8 mouse cellular contexts compared by ENCODE assay signal in genomic region chr3:104675258-104675851, GRCm38 (mm10). TPM values are rescaled to one million over a fixed set of nuclear protein-coding genes. Genes with fewer than 3 reads are reported as not detected.
A peak's percentile ranks its signal among the peaks of the same experiment; 100 is the strongest.
DNase-seq lines count a peak whose midpoint lies in the region; ATAC-seq and TF ChIP-seq lines count a peak whose summit lies in the region.

No protein-coding gene starts in this region.

- POLR2A ChIA-PET in Patski (lab: Charles Lee), result interaction anchor here (0.9 to 2.4 kb wide), 10 partner anchors 9 to 203 kb away, joined by 3 to 24 read pairs (median 4); partner anchors contain the start of genes Lrig2 and Slc16a1

- TF ChIP-seq CTCF in Patski (IDR thresholded peaks at IDR 0.05), result no peak

- H3K4me2 ChIP-seq in hindbrain, embryonic 12.5 days (replicated peaks), result peak overlapping the region; percentile 68

- DNase-seq in Patski (ENCODE audit: low read depth, low spot score), result peak; percentile 75
- DNase-seq in cerebellum, adult 9-11 months, result peak; percentile 81
- DNase-seq in left cerebral cortex, adult 11 months (ENCODE audit: low spot score), result peak; percentile 57
- peak; percentile 85 for DNase-seq in lung, postnatal 36 days
- DNase-seq in retina, postnatal 1 day, result peak; percentile 83
- peak; percentile 88 for DNase-seq in thymus, postnatal 4 days

- H3K36me3 ChIP-seq in hindbrain, embryonic 12.5 days, result no peaks in the 10 kb centered on the region

- ATAC-seq in Patski, result peak; percentile 51
- peak; percentile 76 for ATAC-seq in frontal cortex, adult (ENCODE audit: low TSS enrichment)
- peak; percentile 87 for ATAC-seq in hindbrain, embryonic 12.5 days (ENCODE audit: low FRiP score)

- 5% methylated on average over 23 of the region's 23 CpGs for WGBS in hindbrain, embryonic 12.5 days

- H3K27ac ChIP-seq in hindbrain, embryonic 12.5 days, result no peak overlapping the region

- 0 out of 2 replicates have a peak, but pooled peaks cover 5% of the 10 kb centered on the region for H3K9me3 ChIP-seq in hindbrain, embryonic 12.5 days (replicated peaks)

- peak overlapping the region; percentile 49; the same call in 1 of the 2 replicates for H3K9ac ChIP-seq in hindbrain, embryonic 12.5 days

- peaks cover 20% of the 10 kb centered on the region for H3K4me1 ChIP-seq in hindbrain, embryonic 12.5 days

- CTCF ChIA-PET in Patski (lab: Charles Lee), result interaction anchor here (0.8 to 7.5 kb wide), 32 partner anchors 11 to 182 kb away, joined by 3 to 91 read pairs (median 6); partner anchors contain the start of gene Lrig2

- H3K27me3 ChIP-seq in Patski, result no peaks in the 10 kb centered on the region
- H3K27me3 ChIP-seq in hindbrain, embryonic 12.5 days, result no peaks in the 10 kb centered on the region

- in situ Hi-C loops in Patski (cut with MboI; ENCODE audit: low pct_unique_long_range_greater_than_20kb), result loop anchor here (5.0 to 25.0 kb wide), 3 partner anchors 33 to 563 kb away; partner anchors contain the start of gene Lrig2

- H3K4me3 ChIP-seq in hindbrain, embryonic 12.5 days, result peak overlapping the region; percentile 37

RNA-seq across cellular contexts. Expression of gene Slc16a1, which starts 36.9 kb away (rescaled TPM):
- 48.1 TPM for polyA plus RNA-seq in Patski (2021)
- polyA plus RNA-seq in hindbrain, embryonic 12.5 days (2016; fragmentation: Nextera tagmentation; extraction: Ambion mirVana), result 21.4 and 22.0 TPM in 2 replicates
